Mouse (Mus musculus) brain, embryonic 14.5 days (tissue): ENCODE data around the gene Pou3f3.

Source experiments
- CTCF ChIP-seq: fragments of 200-500 bp; IDR thresholded peaks from 2 replicates; pipeline ENCODE4 v1.5.1; 2012; ENCODE audit warnings: inconsistent platforms, mild to moderate bottlenecking, moderate library complexity, borderline replicate concordance; ENCODE audit not compliant: insufficient read depth, insufficient read length; ENCODE audit errors: extremely low read depth
- POLR2A ChIP-seq: fragments of 200-500 bp; IDR thresholded peaks from 2 replicates; pipeline ENCODE4 v1.6.1; 2012; ENCODE audit warnings: mild to moderate bottlenecking, inconsistent platforms, borderline replicate concordance; ENCODE audit not compliant: poor library complexity, insufficient read depth, insufficient read length, severe bottlenecking; ENCODE audit errors: extremely low read depth

DNA sequence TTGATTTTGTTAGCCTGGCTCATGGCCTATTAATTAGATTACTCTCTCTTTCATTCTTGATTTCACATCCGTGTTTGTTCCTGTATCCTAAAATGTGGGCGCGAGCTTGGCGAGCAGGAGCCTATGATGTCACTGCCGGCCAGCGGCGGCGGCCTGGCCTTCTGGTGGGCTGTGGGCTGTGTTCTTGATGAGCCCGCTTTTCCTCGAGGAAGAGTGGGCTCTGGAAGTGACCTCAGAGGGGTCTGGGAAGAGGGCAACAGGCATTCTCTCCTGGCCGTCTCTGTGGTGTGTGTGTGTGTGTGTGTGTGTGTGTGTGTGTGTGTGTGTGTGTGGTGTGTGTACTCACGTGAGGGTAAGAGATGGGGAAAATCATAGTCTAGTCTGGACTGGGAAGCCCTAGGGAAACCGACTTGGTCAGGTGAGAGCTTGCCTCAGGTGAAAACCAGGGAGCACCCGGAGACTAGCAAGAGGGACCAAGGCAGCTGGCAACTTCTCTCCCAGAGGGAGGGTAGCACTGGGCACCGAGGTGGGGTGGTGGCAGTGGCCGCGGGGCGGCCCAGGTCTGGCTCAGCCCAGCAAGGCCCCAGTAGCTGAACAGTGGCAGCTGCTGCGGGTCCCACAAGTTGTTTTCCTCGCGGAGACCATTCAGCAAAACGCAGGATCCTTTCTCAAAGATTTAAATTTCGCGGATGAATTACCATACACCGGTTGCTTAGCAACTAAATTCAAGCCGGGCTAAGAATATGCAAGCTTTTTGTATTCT lies 8.5 kb downstream of the Pou3f3 start:
- TF ChIP-seq POLR2A (no peak), CTCF (no peak)
